In the genomic region with DNA sequence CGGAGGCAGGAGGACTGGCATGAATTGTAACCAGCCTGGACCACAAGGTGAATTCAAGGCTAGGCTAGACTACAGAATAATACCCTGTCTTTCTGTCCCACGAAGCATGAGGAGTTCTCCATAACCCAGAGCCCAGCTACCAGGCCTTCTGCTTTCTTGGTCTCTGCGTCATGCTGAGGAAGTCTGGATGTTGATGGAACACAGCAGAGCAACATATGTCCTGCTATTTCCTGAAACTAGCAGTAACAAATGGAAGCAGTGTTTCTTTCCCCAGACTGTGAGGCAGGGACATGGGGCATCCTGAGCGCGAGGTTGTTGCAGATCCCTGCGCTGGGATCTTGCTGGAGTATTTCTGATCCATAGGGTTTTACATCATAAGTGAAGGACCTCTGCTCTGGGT, we compare ENCODE assay signal across 34 mouse cellular contexts. TPM values are rescaled to one million over a fixed set of nuclear protein-coding genes. Genes with fewer than 3 reads are reported as not detected.
"Had no signal": no experiment of that assay in that cellular context is flagged by ENCODE, and none has a peak within 500 bp of the region (broad histone marks: within the 10 kb centered on the region; RNA-seq: fewer than 3 reads in every experiment).

No protein-coding gene starts in this region.

- H3K27ac ChIP-seq: heart, adult 2 months; heart, embryonic 13.5 days; heart, embryonic 15.5 days; hindbrain, embryonic 13.5 days; hindbrain, embryonic 15.5 days; hindbrain, postnatal 0 days; kidney, embryonic 15.5 days; kidney, postnatal 0 days; limb, embryonic 13.5 days; limb, embryonic 15.5 days; liver, embryonic 12.5 days; liver, embryonic 14.5 days had no signal

- DNase-seq: gastrocnemius, postnatal 10 days; gastrocnemius, postnatal 36 days; heart, adult 11 months; heart, adult 2 months; heart, postnatal 14 days; heart, postnatal 36 days; kidney, adult 11 months; kidney, adult 2 months; kidney, adult 9 months; kidney, postnatal 14 days; kidney, postnatal 36 days; left cerebral cortex, postnatal 4 days; lung, adult 18-20 months had no signal

- ATAC-seq: hindbrain, postnatal 0 days; intestine, embryonic 16.5 days; liver, embryonic 12.5 days had no signal

- H3K4me3 ChIP-seq: heart, adult 2 months; heart, embryonic 13.5 days; heart, embryonic 15.5 days; hindbrain, embryonic 13.5 days; hindbrain, embryonic 15.5 days; kidney, embryonic 15.5 days; limb, embryonic 13.5 days; limb, embryonic 15.5 days; liver, embryonic 12.5 days had no signal

RNA-seq across cellular contexts. Expression of a gene that starts 9.6 kb away (rescaled TPM):
- total RNA-seq: hindbrain, postnatal 0 days; liver, adult 2 months had no signal

RNA-seq across cellular contexts. Expression of a gene that starts 22.1 kb away (rescaled TPM):
- total RNA-seq: gastrocnemius, adult 18-20 months; gastrocnemius, postnatal 10 days; gastrocnemius, postnatal 36 days; heart, adult 2 months; heart, postnatal 14 days; heart, postnatal 36 days; hematopoietic stem cell, adult 5-6 weeks; hindbrain, postnatal 0 days; layer of hippocampus, postnatal 10 days; layer of hippocampus, postnatal 36 days; left cerebral cortex, adult 18-20 months; left cerebral cortex, adult 8-10 months; left cerebral cortex, postnatal 10 days; left cerebral cortex, postnatal 25 days; left cerebral cortex, postnatal 4 days; liver, adult 2 months had no signal

RNA-seq across cellular contexts. Expression of a gene that starts 25.1 kb away (rescaled TPM):
- total RNA-seq: gastrocnemius, adult 18-20 months; gastrocnemius, postnatal 36 days; heart, postnatal 36 days; hematopoietic stem cell, adult 5-6 weeks had no signal
